In the genomic region with DNA sequence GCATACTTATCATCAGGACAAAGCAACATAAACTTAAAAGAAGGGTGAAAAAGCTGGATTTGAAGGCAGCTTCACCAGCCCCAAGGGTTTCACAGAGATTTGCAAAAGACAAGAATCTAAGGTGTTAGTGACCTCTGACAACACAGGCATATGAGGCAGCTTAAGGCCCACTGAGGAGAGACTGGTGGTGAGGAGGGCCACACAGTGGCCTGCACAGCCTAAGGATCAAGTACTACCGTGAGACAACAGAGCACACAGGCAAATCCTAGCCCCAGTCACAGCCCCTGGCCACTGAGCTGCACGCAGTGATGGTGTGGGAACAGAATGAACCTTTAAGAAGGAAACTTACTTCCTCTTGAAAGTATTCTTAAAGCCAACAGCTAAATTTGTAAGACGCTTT, we compare ENCODE assay signal across 12 mouse cellular contexts. TPM values are rescaled to one million over a fixed set of nuclear protein-coding genes. Genes with fewer than 3 reads are reported as not detected.
DNase-seq lines count a peak whose midpoint lies in the region; ATAC-seq and TF ChIP-seq lines count a peak whose summit lies in the region.
"Had no signal": no experiment of that assay in that cellular context is flagged by ENCODE, and none has a peak within 500 bp of the region (broad histone marks: within the 10 kb centered on the region; RNA-seq: fewer than 3 reads in every experiment).

No protein-coding gene starts in this region.

- no peak for TF ChIP-seq CTCF in kidney, adult 2 months (conservative IDR thresholded peaks at IDR 0.05; ENCODE audit: insufficient read depth, insufficient read length, low read depth, low read length)
- TF ChIP-seq CTCF in testis, adult 2 months (IDR thresholded peaks at IDR 0.05; ENCODE audit: control insufficient read depth, insufficient read depth, insufficient replicate concordance, low read depth, low read length) = no peak
- TF ChIP-seq CTCF in small intestine, adult 2 months (IDR thresholded peaks at IDR 0.05; ENCODE audit: extremely low read depth, insufficient read length, insufficient replicate concordance, low read depth, low read length) = no peak

- ATAC-seq in erythroblast, adult 5-6 weeks (replicated peaks; ENCODE audit: low FRiP score, poor library complexity, severe bottlenecking) = peak; percentile 45; the same call in 1 of the 2 replicates

- peaks cover 4% of the 10 kb centered on the region; the same call in 1 of the 2 replicates for H3K36me3 ChIP-seq in kidney, adult 2 months (ENCODE audit: control insufficient read depth, insufficient read depth, low read length)
- peaks cover 1% of the 10 kb centered on the region; the same call in 1 of the 2 replicates for H3K36me3 ChIP-seq in testis, adult 2 months (ENCODE audit: control insufficient read depth, insufficient read depth, low read length)
- peaks cover 24% of the 10 kb centered on the region for H3K36me3 ChIP-seq in small intestine, adult 2 months (ENCODE audit: control insufficient read depth, insufficient read depth, low read length)

- no peak for DNase-seq in kidney, adult 2 months
- DNase-seq in kidney, postnatal 4 days = no peak
- no peak for DNase-seq in testis, postnatal 10 days (ENCODE audit: low spot score)
- no peak for DNase-seq in layer of hippocampus, adult 11-12 months (ENCODE audit: low spot score)
- DNase-seq in layer of hippocampus, postnatal 25 days (ENCODE audit: extremely low spot score in 1 of 2, low spot score in 1 of 2) = no peak
- DNase-seq: adrenal gland, postnatal 25 days; cerebellum, postnatal 14 days had no signal

- peak overlapping the region; percentile 95 for H3K27ac ChIP-seq in kidney, adult 2 months (ENCODE audit: insufficient read depth, low read depth, low read length)
- H3K27ac ChIP-seq in testis, adult 2 months (ENCODE audit: control insufficient read depth, insufficient read depth, low read depth, low read length) = peak overlapping the region; percentile 34; the same call in 1 of the 2 replicates
- peak overlapping the region; percentile 86 for H3K27ac ChIP-seq in small intestine, adult 2 months (ENCODE audit: insufficient read depth, low read depth, low read length)
- H3K27ac ChIP-seq: embryonic facial prominence, embryonic 15.5 days had no signal

- no peak for TF ChIP-seq POLR2A in kidney, adult 2 months (IDR thresholded peaks at IDR 0.05; ENCODE audit: low read depth, low read length)
- TF ChIP-seq POLR2A in testis, adult 2 months (IDR thresholded peaks at IDR 0.05; ENCODE audit: control insufficient read depth, low read depth, low read length) = no peak
- TF ChIP-seq POLR2A in small intestine, adult 2 months (IDR thresholded peaks at IDR 0.05; ENCODE audit: low read depth, low read length) = no peak

- peaks cover 30% of the 10 kb centered on the region for H3K4me1 ChIP-seq in kidney, adult 2 months (ENCODE audit: control insufficient read depth, insufficient read depth, low read length)
- H3K4me1 ChIP-seq in testis, adult 2 months (ENCODE audit: control insufficient read depth, insufficient read depth, low read length) = peaks cover 6% of the 10 kb centered on the region; the same call in 1 of the 2 replicates
- peaks cover 4% of the 10 kb centered on the region; the same call in 1 of the 2 replicates for H3K4me1 ChIP-seq in small intestine, adult 2 months (ENCODE audit: control insufficient read depth, insufficient read depth, insufficient read length, low read length)

- 47% methylated on average over 3 of the region's 3 CpGs for WGBS in kidney, adult 2 months
- WGBS in small intestine, adult 2 months = 75% methylated on average over 3 of the region's 3 CpGs

- H3K4me3 ChIP-seq in kidney, adult 2 months (ENCODE audit: insufficient read depth, low read depth, low read length) = no peak overlapping the region
- peak overlapping the region; percentile 57 for H3K4me3 ChIP-seq in testis, adult 2 months (ENCODE audit: control insufficient read depth, low read depth, low read length)
- H3K4me3 ChIP-seq in small intestine, adult 2 months (ENCODE audit: low read depth, low read length) = no peak overlapping the region
- H3K4me3 ChIP-seq: embryonic facial prominence, embryonic 15.5 days had no signal

- H3K27me3 ChIP-seq in kidney, adult 2 months (replicated peaks; ENCODE audit: control insufficient read depth, insufficient read depth, low read length) = no peaks in the 10 kb centered on the region
- no peaks in the 10 kb centered on the region for H3K27me3 ChIP-seq in testis, adult 2 months (ENCODE audit: control insufficient read depth, insufficient read depth, low read length)
- no peaks in the 10 kb centered on the region for H3K27me3 ChIP-seq in small intestine, adult 2 months (ENCODE audit: control insufficient read depth, insufficient read depth, low read length)
- H3K27me3 ChIP-seq: embryonic facial prominence, embryonic 15.5 days had no signal

RNA-seq across cellular contexts. Expression of a gene that starts 17.9 kb away (rescaled TPM):
- polyA plus RNA-seq in kidney, adult 2 months (2012; rRNA removed) = 58.1 and 62.3 TPM in 2 replicates
- polyA plus RNA-seq in testis, adult 2 months (2012; rRNA removed) = 203 and 224 TPM in 2 replicates
- 491 and 663 TPM in 2 replicates for total RNA-seq in erythroblast, adult 5-6 weeks (2015; ENCODE audit: low replicate concordance)
- total RNA-seq in erythroblast, adult 5-6 weeks (2017; ENCODE audit: low replicate concordance) = 744 and 752 TPM in 2 replicates
- 27.2 and 55.2 TPM in 2 replicates for polyA plus RNA-seq in small intestine, adult 2 months (2012; rRNA removed)
- 100 to 1,000 TPM; 108 to 115 TPM for total RNA-seq in layer of hippocampus, postnatal 25 days (2021)

RNA-seq across cellular contexts. Expression of a gene that starts 34.3 kb away (rescaled TPM):
- not detected in 2 replicates for polyA plus RNA-seq in kidney, adult 2 months (2012; rRNA removed)
- not detected in 2 replicates for polyA plus RNA-seq in testis, adult 2 months (2012; rRNA removed)
- total RNA-seq in erythroblast, adult 5-6 weeks (2015; ENCODE audit: low replicate concordance) = not detected in 2 replicates
- not detected in 2 replicates for total RNA-seq in erythroblast, adult 5-6 weeks (2017; ENCODE audit: low replicate concordance)
- not detected in 2 replicates for polyA plus RNA-seq in small intestine, adult 2 months (2012; rRNA removed)
- not detected for total RNA-seq in layer of hippocampus, postnatal 25 days (2021)
- total RNA-seq: adrenal gland, postnatal 25 days; layer of hippocampus, postnatal 10 days had no signal
- polyA plus RNA-seq: embryonic facial prominence, embryonic 15.5 days had no signal

RNA-seq across cellular contexts. Expression of a gene that starts 35.7 kb away (rescaled TPM):
- polyA plus RNA-seq in kidney, adult 2 months (2012; rRNA removed) = 30.0 and 31.7 TPM in 2 replicates
- 4.1 and 4.5 TPM in 2 replicates for polyA plus RNA-seq in testis, adult 2 months (2012; rRNA removed)
- total RNA-seq in erythroblast, adult 5-6 weeks (2015; ENCODE audit: low replicate concordance) = 1.9 and 4.0 TPM in 2 replicates
- total RNA-seq in erythroblast, adult 5-6 weeks (2017; ENCODE audit: low replicate concordance) = 1.8 and 2.2 TPM in 2 replicates
- polyA plus RNA-seq in small intestine, adult 2 months (2012; rRNA removed) = 4.0 and 5.7 TPM in 2 replicates
- 10 to 100 TPM; 12.5 to 15.0 TPM for total RNA-seq in layer of hippocampus, postnatal 25 days (2021)

RNA-seq across cellular contexts. Expression of a gene that starts 35.7 kb away (rescaled TPM):
- 8.9 and 12.5 TPM in 2 replicates for polyA plus RNA-seq in kidney, adult 2 months (2012; rRNA removed)
- 7.6 and 8.5 TPM in 2 replicates for polyA plus RNA-seq in testis, adult 2 months (2012; rRNA removed)
- total RNA-seq in erythroblast, adult 5-6 weeks (2015; ENCODE audit: low replicate concordance) = 22.5 and 24.5 TPM in 2 replicates
- 14.1 and 19.1 TPM in 2 replicates for total RNA-seq in erythroblast, adult 5-6 weeks (2017; ENCODE audit: low replicate concordance)
- polyA plus RNA-seq in small intestine, adult 2 months (2012; rRNA removed) = 5.2 and 5.3 TPM in 2 replicates
- 1 to 10 TPM; 8.5 to 9.3 TPM for total RNA-seq in layer of hippocampus, postnatal 25 days (2021)

RNA-seq across cellular contexts. Expression of a gene that starts 35.8 kb away (rescaled TPM):
- 13.8 and 15.7 TPM in 2 replicates for polyA plus RNA-seq in kidney, adult 2 months (2012; rRNA removed)
- 33.9 and 36.2 TPM in 2 replicates for polyA plus RNA-seq in testis, adult 2 months (2012; rRNA removed)
- total RNA-seq in erythroblast, adult 5-6 weeks (2015; ENCODE audit: low replicate concordance) = 56.9 and 81.1 TPM in 2 replicates
- 82.4 and 103 TPM in 2 replicates for total RNA-seq in erythroblast, adult 5-6 weeks (2017; ENCODE audit: low replicate concordance)
- polyA plus RNA-seq in small intestine, adult 2 months (2012; rRNA removed) = 3.8 and 9.4 TPM in 2 replicates
- 10 to 100 TPM; 15.3 to 18.6 TPM for total RNA-seq in layer of hippocampus, postnatal 25 days (2021)

Comparison
In these comparisons a context has a peak if more than half of its experiments do, and no peak if none do; other contexts are left out.
1. H3K27ac ChIP-seq: peak in every context shown above with its lines; median percentile 95 in kidney, adult 2 months; 86 in small intestine, adult 2 months; 34 in testis, adult 2 months.